Mouse (Mus musculus) yolk sac, embryonic 10.5 days (tissue): ENCODE results near the gene Cacng8.
A peak's percentile ranks its signal among the peaks of the same experiment; 100 is the strongest.
"Not testable (repeated sequence)": the region's sequence is repeated elsewhere in the genome, so short reads cannot be mapped to it uniquely, and the experiment has no call there.

ENCODE experiments used
- DNase-seq: peaks from one replicate; pipeline ENCODE4 v3.0.0-alpha.2; 2017; ENCODE audit warnings: low spot score

The Cacng8 gene

GRCm38 (mm10) chr7:3387761-3388160 lies 2.7 kb upstream of the Cacng8 start:
- no peak for DNase-seq

DNA sequence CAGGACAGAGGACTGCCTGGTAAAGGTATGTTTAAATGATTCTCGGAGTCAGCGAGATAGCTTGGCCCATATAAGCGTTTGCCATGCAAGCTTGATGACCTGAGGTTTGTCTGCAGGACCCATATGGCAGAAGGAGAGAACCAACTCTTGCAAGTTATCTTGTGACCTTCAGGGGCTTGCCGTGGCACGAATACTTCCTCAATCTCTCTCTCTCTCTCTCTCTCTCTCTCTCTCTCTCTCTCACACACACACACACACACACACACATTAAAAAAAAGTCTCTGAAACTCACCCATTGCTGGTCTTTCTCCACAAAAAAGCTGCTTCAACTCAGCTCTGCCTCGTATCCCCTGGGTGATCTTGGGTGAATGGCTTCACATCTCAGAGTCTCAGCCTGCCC lies 1.6 kb upstream of the Cacng8 start:
- DNase-seq = no peak

GRCm38 (mm10) chr7:3389444-3390412 lies 755 bp upstream of the Cacng8 start:
- no peak for DNase-seq

DNA sequence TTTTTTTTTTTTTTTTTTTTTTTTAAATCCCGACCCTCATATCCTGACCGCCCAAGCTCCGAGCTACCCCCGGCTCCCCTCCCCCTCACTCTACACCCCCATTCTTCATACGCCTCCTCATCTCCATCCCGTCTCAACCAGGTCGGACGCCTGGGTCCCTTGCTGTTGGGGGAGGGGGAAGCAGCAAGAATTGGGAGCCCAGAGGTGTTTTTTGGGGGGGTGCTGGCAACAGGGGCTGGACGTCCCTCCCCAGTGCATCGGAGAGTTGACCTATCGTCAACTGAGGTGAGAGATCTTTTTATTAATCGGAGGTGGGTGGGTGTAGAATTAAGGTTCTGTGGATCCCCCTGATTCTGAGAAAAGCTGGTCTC lies 583 bp downstream of the Cacng8 start:
- DNase-seq = no peak

GRCm38 (mm10) chr7:3391809-3392208 lies 1.3 kb downstream of the Cacng8 start:
- DNase-seq = no peak

- no peak for DNase-seq
Observed at GRCm38 (mm10) chr7:3397355-3397754, 6.9 kb downstream of the Cacng8 start.

- no peak for DNase-seq
Observed at GRCm38 (mm10) chr7:3397797-3398196, 7.3 kb downstream of the Cacng8 start.

DNA sequence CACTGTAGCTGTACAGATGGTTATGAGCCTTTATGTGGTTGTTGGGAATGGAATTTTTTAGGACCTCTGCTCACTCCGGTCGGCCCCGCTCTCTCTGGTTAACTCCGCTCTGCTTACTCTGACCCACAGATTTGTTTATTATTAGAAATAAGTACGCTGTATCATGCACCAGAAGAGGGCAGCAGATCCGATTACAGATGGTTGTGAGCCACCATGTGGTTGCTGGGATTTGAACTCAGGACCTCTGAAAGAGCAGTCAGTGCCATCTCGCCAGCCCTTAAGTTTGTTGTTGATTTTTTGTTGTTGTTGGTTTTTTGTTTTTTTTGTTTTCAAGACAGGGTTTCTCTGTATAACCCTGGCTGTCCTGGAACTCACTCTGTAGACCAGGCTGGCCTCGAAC lies 7.9 kb downstream of the Cacng8 start:
- DNase-seq = not testable (repeated sequence)

- DNase-seq = no peak
Observed at GRCm38 (mm10) chr7:3399937-3400336, 9.5 kb downstream of the Cacng8 start.

DNA sequence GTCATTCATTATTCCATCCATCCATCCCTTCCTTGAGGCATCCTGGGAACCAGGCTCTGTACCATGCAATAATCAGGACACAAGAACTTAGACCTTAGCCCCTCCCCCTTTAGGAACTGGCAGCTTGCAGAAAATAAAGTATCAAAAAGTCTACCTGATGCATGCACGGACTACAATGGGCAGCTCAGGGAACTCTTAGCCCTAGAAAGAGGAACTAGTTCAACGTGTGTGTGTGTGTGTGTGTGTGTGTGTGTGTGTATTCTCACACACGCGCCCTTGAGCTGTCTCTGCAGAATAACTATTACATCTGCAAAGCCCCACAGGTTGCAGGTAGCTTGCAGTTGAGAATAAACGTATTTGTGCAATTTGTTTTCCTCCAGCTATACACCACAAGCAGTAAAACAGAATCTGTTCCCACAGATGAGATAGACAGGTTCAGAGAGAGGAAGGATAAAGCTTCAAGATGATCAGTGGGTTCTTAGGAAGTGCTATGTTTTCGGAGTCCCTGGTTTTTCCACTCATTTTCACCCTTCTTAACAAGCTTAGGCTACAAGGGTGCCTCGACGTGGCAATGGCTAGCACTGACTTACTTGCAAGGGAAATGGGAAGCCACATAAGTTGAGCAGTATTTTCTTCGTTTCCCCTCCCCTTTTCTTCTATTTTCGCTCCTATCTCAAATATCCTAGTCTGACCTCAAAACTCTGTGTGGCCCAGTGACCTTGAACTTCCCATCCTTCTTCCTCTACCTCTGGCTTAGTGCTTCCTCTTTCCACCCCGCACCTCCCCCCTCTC lies 19.4 kb downstream of the Cacng8 start:
- DNase-seq = no peak

DNA sequence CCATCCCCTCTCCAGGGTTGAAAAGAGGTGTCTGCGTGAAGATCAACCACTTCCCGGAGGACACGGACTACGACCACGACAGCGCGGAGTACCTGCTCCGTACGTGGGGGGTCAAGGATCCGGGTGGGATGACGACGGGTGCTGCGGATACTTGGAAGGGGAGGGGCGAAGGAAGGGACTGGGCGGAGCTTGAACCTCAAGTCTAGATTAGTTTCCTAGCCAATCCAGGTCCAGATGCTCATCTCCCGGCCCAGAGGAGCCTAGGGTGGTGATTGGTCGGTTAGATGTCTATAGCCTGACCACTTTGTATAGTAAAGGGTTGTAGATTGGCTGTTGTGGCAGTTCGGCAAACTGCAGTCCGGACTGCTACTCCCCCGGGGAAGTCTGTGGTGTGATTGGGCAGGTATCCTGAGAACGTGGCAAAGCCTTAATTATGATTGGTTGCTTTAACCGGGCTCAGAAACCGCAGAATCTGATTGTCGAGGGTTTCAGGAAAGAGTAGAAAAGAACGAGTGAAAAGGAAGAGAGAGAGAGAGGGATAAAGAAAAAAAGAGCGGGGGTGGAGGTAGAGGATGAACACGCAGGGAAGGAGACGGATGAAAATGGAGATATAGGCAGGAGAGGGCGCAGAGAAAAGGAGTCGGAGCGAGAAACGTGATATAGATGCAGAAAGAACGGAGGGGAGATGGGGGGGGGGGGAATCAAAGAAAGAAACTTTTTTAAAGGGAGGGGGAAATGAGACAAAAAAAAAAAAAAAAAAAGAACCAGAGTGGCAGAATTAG lies 20.9 kb downstream of the Cacng8 start:
- peak; percentile 70 for DNase-seq

DNA sequence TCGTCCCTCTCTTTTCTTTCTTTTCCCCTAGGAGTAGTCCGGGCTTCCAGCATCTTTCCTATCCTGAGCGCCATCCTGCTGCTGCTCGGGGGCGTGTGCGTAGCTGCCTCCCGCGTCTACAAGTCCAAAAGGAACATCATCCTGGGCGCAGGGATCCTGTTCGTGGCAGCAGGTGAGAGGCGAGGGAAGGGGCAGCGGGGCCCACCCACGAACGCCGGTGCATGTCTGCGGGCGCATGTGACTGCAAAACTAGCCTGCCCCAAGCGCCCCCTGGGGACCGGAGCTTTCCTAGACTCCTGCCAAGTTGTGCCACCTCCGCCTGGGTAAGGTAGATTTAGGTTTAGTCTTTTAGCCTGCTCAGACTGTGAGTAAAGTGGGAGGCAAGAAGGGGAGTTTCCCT lies 21.6 kb downstream of the Cacng8 start:
- no peak for DNase-seq

DNA sequence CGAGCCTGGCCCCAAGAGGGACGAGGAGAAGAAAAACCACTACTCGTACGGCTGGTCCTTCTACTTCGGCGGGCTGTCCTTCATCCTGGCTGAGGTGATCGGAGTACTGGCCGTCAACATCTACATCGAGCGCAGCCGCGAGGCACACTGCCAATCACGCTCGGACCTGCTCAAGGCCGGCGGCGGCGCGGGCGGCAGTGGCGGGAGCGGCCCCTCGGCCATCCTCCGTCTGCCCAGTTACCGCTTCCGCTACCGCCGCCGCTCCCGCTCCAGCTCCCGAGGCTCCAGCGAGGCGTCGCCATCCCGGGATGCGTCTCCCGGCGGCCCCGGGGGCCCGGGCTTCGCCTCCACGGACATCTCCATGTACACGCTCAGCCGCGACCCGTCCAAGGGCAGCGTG lies 24.4 kb downstream of the Cacng8 start:
- peak; percentile 32 for DNase-seq

GRCm38 (mm10) chr7:3415378-3415777 lies 24.9 kb downstream of the Cacng8 start:
- DNase-seq = peak; percentile 9

DNA sequence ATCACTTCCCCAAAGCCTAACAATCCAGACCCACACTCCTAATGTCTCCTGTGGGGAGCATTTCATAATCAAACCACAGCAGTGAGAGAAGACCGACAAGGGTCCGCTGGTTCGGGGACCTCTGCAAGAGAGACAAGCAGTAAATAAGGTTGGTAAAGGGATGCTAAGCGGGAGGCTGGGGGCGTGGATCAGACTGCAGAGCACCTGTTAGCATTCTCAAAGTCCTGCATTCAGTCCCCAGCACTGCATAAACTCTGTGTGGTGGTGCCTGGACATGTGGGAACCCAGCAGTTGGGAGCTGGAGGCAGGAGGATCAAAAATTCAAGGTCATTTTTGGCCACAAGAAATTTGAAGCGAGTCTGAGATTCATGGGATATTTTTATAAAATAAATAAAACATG lies 29.5 kb downstream of the Cacng8 start:
- no peak for DNase-seq

DNA sequence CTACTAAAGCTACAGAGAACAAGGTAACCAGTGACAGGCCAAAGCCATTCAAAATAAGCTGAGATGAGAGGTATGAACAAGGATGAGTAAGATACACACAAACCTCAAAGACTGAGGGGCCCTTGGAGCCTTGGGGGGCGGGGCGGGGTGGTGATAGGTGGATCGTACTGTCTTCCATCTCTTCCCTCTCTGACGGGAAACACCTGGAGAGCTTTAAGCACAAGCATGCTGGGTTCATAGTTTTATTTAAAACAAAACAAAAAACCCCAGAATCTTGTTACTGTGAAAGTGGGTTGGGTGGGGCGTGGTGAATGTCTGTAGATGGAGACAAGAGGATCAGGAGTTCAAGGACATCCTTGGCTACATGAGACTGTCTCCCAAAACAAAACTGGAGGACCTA lies 30.0 kb downstream of the Cacng8 start:
- DNase-seq = no peak

DNA sequence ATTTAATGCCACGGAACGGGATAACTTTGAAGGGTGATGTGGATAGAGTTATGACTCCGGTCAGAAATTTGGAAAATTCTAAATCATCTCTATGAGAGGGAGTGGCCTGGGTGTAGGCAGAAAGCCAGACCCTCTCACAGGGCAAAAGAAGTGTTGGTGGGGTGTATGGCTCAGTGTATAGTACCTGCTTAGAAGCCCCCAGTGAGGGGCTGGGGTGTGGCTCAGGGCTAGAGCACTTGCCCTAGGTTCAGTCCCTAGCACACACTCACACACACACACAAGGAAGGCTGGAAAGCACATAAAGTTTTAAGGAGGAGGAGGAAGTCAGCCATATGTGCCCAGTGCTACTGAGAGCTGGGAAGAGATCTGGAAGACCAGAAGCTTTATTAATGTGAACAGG lies 30.8 kb downstream of the Cacng8 start:
- no peak for DNase-seq

DNA sequence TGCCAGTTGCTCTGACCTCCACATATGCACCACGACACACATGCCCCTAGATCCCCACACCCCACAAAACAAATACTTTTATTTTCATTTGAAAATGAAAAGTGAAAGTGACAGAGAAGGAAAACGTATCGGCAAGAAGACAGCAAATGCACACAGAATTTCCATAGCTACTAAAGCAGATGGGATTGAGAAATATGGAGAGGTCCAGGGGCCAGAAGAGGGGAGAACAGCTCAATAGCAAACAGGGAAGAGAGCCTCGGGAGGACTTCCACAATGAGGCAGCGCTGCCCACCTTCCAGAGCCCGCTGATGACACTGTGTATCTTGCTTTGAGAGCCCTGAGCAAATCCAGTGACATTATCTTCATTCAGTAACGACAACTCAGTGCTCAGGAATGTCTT lies 31.6 kb downstream of the Cacng8 start:
- no peak for DNase-seq

- no peak for DNase-seq
Observed at GRCm38 (mm10) chr7:3423430-3423829, 32.9 kb downstream of the Cacng8 start.

GRCm38 (mm10) chr7:3423895-3424294 lies 33.4 kb downstream of the Cacng8 start, which contains the start of gene Cacng6:
Gene Cacng6 (plus strand): TSS chr7:3424195.
- DNase-seq = no peak

GRCm38 (mm10) chr7:3425141-3425540 lies 34.7 kb downstream of the Cacng8 start:
- no peak for DNase-seq

DNA sequence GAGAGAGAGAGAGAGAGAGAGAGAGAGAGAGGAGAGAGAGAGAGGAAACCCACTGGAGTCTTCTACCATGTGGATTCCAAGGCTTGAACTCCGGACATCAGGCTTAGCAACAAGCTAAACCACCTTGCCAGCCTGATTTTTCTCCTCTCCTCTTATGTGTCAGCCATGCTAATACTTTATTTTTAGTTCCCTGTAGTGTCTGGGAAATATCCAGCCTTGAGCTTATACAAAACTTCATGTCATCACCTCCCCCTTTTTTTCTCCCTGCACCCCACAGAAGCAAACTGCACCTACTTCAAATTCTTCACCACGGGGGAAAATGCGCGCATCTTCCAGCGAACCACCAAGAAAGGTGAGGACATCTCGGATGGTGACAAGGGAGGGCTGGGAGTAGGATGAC lies 39.7 kb downstream of the Cacng8 start:
- no peak for DNase-seq
